Mouse (Mus musculus): ENCODE measurements around the gene Nav2. TPM values are rescaled to one million over a fixed set of nuclear protein-coding genes. Genes with fewer than 3 reads are reported as not detected.

Nav2 gene
- polyA plus RNA-seq, 1 experiment from 2014 or later, result 18.2 TPM

DNA sequence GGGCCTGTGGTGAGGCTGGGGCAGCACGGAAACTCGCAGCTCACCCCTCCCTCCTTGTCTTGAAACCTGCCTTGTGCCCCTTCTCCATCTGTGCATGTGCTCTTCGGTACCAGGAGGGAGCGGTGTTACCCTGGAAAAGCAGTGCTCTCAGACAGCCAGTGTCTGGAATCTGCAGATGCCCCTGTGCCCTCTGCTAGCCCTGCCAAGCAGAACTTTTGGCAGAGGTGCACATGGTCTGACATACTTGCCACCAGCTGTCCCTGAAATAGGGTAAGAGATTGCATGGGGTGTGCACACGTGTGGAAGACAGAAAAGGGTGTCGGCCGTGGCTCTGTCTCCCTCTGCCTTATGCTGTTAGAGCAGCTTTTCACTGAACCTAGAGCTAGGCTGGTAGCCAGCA lies 522.3 kb downstream of the Nav2 start:
- Histone ChIP-seq H3K36me3 (ENCODE audit: control insufficient read depth, insufficient read depth, low read length) (no peaks in the 10 kb centered on the region), H3K27ac (ENCODE audit: low read length) (no peak overlapping the region), H3K9ac (ENCODE audit: low read length) (no peak overlapping the region), H3K9me3 (replicated peaks; ENCODE audit: control insufficient read depth, low read length) (no peaks in the 10 kb centered on the region), H3K27me3 (ENCODE audit: control insufficient read depth, insufficient read depth, low read length) (no peaks in the 10 kb centered on the region), H3K4me1 (ENCODE audit: control insufficient read depth, insufficient read depth, low read length) (peaks cover under 1% of the 10 kb centered on the region), H3K4me3 (replicated peaks; ENCODE audit: low read length) (no peak overlapping the region), H3K4me2 (ENCODE audit: low read depth, low read length) (no peak overlapping the region)
- no peak for ATAC-seq (ENCODE audit: insufficient read depth, low FRiP score)
- WGBS, result 85% methylated on average over 7 of the region's 7 CpGs

GRCm38 (mm10) chr7:49433945-49434344 lies 525.4 kb downstream of the Nav2 start:
- Histone ChIP-seq H3K27me3 (ENCODE audit: control insufficient read depth, insufficient read depth, low read length) (no peaks in the 10 kb centered on the region), H3K9ac (ENCODE audit: low read length) (no peak overlapping the region), H3K4me3 (replicated peaks; ENCODE audit: low read length) (no peak overlapping the region), H3K9me3 (replicated peaks; ENCODE audit: control insufficient read depth, low read length) (no peaks in the 10 kb centered on the region), H3K36me3 (ENCODE audit: control insufficient read depth, insufficient read depth, low read length) (no peaks in the 10 kb centered on the region), H3K27ac (ENCODE audit: low read length) (no peak overlapping the region), H3K4me1 (ENCODE audit: control insufficient read depth, insufficient read depth, low read length) (peaks cover 27% of the 10 kb centered on the region), H3K4me2 (ENCODE audit: low read depth, low read length) (no peak overlapping the region)
- ATAC-seq (ENCODE audit: insufficient read depth, low FRiP score), result no peak

GRCm38 (mm10) chr7:49436492-49436891 lies 528.0 kb downstream of the Nav2 start:
- 19% methylated on average over 7 of the region's 7 CpGs for WGBS
- Histone ChIP-seq H3K27ac (ENCODE audit: low read length) (peak overlapping the region; percentile 88), H3K36me3 (ENCODE audit: control insufficient read depth, insufficient read depth, low read length) (no peaks in the 10 kb centered on the region), H3K4me3 (replicated peaks; ENCODE audit: low read length) (no peak overlapping the region), H3K4me1 (ENCODE audit: control insufficient read depth, insufficient read depth, low read length) (peaks cover 30% of the 10 kb centered on the region), H3K9me3 (replicated peaks; ENCODE audit: control insufficient read depth, low read length) (no peaks in the 10 kb centered on the region), H3K4me2 (ENCODE audit: low read depth, low read length) (no peak overlapping the region), H3K9ac (ENCODE audit: low read length) (0 out of 2 replicates have a peak overlapping the region, but pooled peaks have one; percentile 15), H3K27me3 (ENCODE audit: control insufficient read depth, insufficient read depth, low read length) (no peaks in the 10 kb centered on the region)
- peak; percentile 42; the same call in 1 of the 2 replicates for ATAC-seq (ENCODE audit: insufficient read depth, low FRiP score)

GRCm38 (mm10) chr7:49437901-49438300 lies 529.4 kb downstream of the Nav2 start:
- Histone ChIP-seq H3K27ac (ENCODE audit: low read length) (peak overlapping the region; percentile 65), H3K9me3 (replicated peaks; ENCODE audit: control insufficient read depth, low read length) (no peaks in the 10 kb centered on the region)
- WGBS, result 20% methylated on average over 11 of the region's 11 CpGs

DNA sequence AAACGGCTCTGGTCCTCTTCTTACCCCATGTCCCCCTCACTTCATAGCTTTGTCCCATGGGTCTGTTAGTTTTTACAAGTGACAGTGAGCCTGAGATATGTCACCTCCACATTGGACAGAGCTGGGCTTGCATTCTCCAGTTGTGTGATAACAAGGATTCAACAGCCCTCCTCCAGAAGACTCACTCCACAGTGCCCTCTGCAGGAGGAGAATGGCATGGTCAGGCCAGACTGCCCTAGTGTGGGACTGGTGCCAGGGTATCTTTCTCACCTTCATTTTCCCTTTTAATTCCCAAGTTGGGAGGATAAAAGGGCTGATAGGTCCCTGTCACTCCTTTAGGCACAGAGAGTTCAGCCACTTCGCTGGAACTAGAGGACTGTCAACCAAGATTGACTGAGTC lies 530.6 kb downstream of the Nav2 start:
- Histone ChIP-seq H3K27ac (ENCODE audit: low read length) (no peak overlapping the region), H3K4me2 (ENCODE audit: low read depth, low read length) (no peak overlapping the region), H3K4me1 (ENCODE audit: control insufficient read depth, insufficient read depth, low read length) (peaks cover 33% of the 10 kb centered on the region), H3K4me3 (replicated peaks; ENCODE audit: low read length) (no peak overlapping the region), H3K9me3 (replicated peaks; ENCODE audit: control insufficient read depth, low read length) (no peaks in the 10 kb centered on the region), H3K9ac (ENCODE audit: low read length) (no peak overlapping the region), H3K27me3 (ENCODE audit: control insufficient read depth, insufficient read depth, low read length) (no peaks in the 10 kb centered on the region), H3K36me3 (ENCODE audit: control insufficient read depth, insufficient read depth, low read length) (no peaks in the 10 kb centered on the region)
- WGBS, result 47% methylated on average over 2 of the region's 2 CpGs
- no peak for ATAC-seq (ENCODE audit: insufficient read depth, low FRiP score)

More at GRCm38 (mm10) chr7:49437901-49438300, 529.4 kb downstream of the Nav2 start:
- no peak for ATAC-seq (ENCODE audit: insufficient read depth, low FRiP score)
- peaks cover 33% of the 10 kb centered on the region for H3K4me1 ChIP-seq (ENCODE audit: control insufficient read depth, insufficient read depth, low read length)
- no peaks in the 10 kb centered on the region for H3K36me3 ChIP-seq (ENCODE audit: control insufficient read depth, insufficient read depth, low read length)
- no peaks in the 10 kb centered on the region for H3K27me3 ChIP-seq (ENCODE audit: control insufficient read depth, insufficient read depth, low read length)
- no peak overlapping the region for H3K4me3 ChIP-seq (replicated peaks; ENCODE audit: low read length)
- H3K9ac ChIP-seq (ENCODE audit: low read length), result no peak overlapping the region
- H3K4me2 ChIP-seq (ENCODE audit: low read depth, low read length), result no peak overlapping the region

DNA sequence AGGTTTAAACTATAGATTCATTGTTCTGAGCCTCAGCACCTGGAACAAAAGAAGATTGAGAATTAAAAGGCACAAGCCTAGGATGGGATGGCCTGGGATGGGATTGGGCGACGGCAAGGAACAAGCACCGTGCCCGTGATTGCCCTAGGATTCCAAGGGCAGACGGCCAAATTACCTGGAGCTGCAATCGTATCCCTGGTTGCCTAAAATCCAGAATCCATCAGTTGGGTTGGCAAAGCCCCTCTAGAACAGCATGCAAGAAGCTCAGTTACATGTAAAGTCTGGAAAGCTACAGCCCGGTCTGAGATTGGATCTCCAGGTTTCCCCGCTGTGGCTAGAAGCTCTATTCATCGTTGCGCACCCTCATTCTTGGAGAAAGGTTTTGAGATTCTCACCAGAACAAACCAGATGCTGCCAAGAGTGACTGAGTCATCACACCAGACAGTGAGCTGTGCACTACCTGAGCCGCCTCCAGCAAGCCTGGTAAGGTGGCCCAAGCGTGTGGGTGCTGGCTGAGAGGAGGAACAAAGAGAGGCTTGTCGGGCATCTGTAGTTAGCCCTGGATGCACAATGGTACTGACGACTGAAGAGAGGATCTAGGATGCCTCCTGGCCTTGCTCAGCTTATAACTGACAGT lies 531.9 kb downstream of the Nav2 start:
- Histone ChIP-seq H3K36me3 (ENCODE audit: control insufficient read depth, insufficient read depth, low read length) (no peaks in the 10 kb centered on the region), H3K4me1 (ENCODE audit: control insufficient read depth, insufficient read depth, low read length) (peaks cover 37% of the 10 kb centered on the region), H3K27ac (ENCODE audit: low read length) (no peak overlapping the region), H3K27me3 (ENCODE audit: control insufficient read depth, insufficient read depth, low read length) (no peaks in the 10 kb centered on the region), H3K9me3 (replicated peaks; ENCODE audit: control insufficient read depth, low read length) (no peaks in the 10 kb centered on the region), H3K4me3 (replicated peaks; ENCODE audit: low read length) (no peak overlapping the region), H3K9ac (ENCODE audit: low read length) (no peak overlapping the region), H3K4me2 (ENCODE audit: low read depth, low read length) (no peak overlapping the region)
- WGBS, result 89% methylated on average over 14 of the region's 14 CpGs
- ATAC-seq (ENCODE audit: insufficient read depth, low FRiP score), result no peak

- no peaks in the 10 kb centered on the region for H3K9me3 ChIP-seq (replicated peaks; ENCODE audit: control insufficient read depth, low read length)
- WGBS, result 46% methylated on average over 8 of the region's 8 CpGs
- no peak overlapping the region for H3K9ac ChIP-seq (ENCODE audit: low read length)
- no peak for ATAC-seq (ENCODE audit: insufficient read depth, low FRiP score)
- peaks cover 24% of the 10 kb centered on the region for H3K4me1 ChIP-seq (ENCODE audit: control insufficient read depth, insufficient read depth, low read length)
- no peak overlapping the region for H3K4me2 ChIP-seq (ENCODE audit: low read depth, low read length)
- no peaks in the 10 kb centered on the region for H3K27me3 ChIP-seq (ENCODE audit: control insufficient read depth, insufficient read depth, low read length)
- no peak overlapping the region for H3K4me3 ChIP-seq (replicated peaks; ENCODE audit: low read length)
- no peaks in the 10 kb centered on the region for H3K36me3 ChIP-seq (ENCODE audit: control insufficient read depth, insufficient read depth, low read length)
- H3K27ac ChIP-seq (ENCODE audit: low read length), result no peak overlapping the region
These were observed 533.7 kb downstream of the Nav2 start for GRCm38 (mm10) chr7:49442174-49442573.

- Histone ChIP-seq H3K9ac (ENCODE audit: low read length) (no peak overlapping the region), H3K4me3 (replicated peaks; ENCODE audit: low read length) (no peak overlapping the region), H3K9me3 (replicated peaks; ENCODE audit: control insufficient read depth, low read length) (no peaks in the 10 kb centered on the region), H3K36me3 (ENCODE audit: control insufficient read depth, insufficient read depth, low read length) (no peaks in the 10 kb centered on the region), H3K4me1 (ENCODE audit: control insufficient read depth, insufficient read depth, low read length) (peaks cover 37% of the 10 kb centered on the region), H3K27me3 (ENCODE audit: control insufficient read depth, insufficient read depth, low read length) (no peaks in the 10 kb centered on the region), H3K27ac (ENCODE audit: low read length) (no peak overlapping the region), H3K4me2 (ENCODE audit: low read depth, low read length) (no peak overlapping the region)
- ATAC-seq (ENCODE audit: insufficient read depth, low FRiP score), result no peak
- 68% methylated on average over 3 of the region's 3 CpGs for WGBS
These were observed 540.1 kb downstream of the Nav2 start for GRCm38 (mm10) chr7:49448580-49448979.

DNA sequence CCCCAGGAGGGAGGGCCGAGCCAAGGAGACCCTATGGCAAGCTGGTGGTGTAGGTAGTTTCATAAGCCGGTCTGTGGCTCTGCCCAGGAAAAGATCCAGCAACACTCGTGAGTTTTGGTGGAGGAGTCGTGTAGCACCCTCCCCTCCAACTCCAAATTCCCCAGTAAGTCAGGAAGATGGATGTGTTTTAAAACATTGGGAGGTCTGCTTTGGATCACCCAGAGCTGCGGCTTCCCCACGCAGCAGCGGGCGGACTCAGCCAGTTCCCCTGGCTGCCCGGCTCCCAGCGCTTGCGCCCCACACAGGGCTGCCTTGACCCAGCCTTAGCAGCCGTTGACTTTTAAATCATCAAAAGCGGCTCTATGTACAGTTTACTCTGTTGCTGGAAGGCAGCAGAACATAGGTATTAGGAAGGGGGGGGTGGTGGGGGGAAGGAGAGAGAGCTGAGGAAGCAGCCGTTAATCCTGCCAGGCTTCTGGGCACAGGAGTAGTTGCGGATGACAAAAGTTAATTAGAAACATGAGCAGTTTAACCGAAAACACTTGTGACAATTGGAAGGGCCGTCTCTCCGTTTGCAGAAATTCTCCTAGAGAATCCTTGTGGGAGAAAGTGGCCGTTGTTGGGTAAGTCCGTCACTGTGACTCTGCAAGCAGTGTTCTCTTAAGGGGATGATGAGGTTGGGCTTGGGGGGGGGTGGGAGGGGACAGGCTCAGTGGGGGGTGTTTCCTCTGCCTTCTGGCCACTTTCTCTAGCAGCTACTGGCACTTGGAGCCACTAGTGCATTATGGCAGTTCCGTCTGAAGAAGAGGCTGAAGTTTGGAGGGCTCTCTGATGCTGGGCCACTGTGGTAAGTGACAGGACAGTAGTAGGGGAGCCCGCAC lies 542.0 kb downstream of the Nav2 start:
- ATAC-seq (ENCODE audit: insufficient read depth, low FRiP score), result peak; percentile 90
- Histone ChIP-seq H3K4me2 (ENCODE audit: low read depth, low read length) (peak overlapping the region; percentile 51), H3K27me3 (ENCODE audit: control insufficient read depth, insufficient read depth, low read length) (no peaks in the 10 kb centered on the region), H3K27ac (ENCODE audit: low read length) (peak overlapping the region; percentile 83), H3K9me3 (replicated peaks; ENCODE audit: control insufficient read depth, low read length) (no peaks in the 10 kb centered on the region), H3K36me3 (ENCODE audit: control insufficient read depth, insufficient read depth, low read length) (no peaks in the 10 kb centered on the region), H3K4me1 (ENCODE audit: control insufficient read depth, insufficient read depth, low read length) (peaks cover 34% of the 10 kb centered on the region), H3K9ac (ENCODE audit: low read length) (peak overlapping the region; percentile 60), H3K4me3 (replicated peaks; ENCODE audit: low read length) (peak overlapping the region; percentile 31)
- WGBS, result 13% methylated on average over 22 of the region's 22 CpGs
